Mouse (Mus musculus) heart, embryonic 14.5 days (tissue): ENCODE results near the gene Spock1. TPM values are rescaled to one million over a fixed set of nuclear protein-coding genes. Genes with fewer than 3 reads are reported as not detected.

Source experiments
- ATAC-seq: fragments of 200-750 bp; cut with Nextera tagmentation; 2 replicates; pipeline ENCODE4 v1.8.0; 2017; ENCODE audit warnings: low read depth, moderate TSS enrichment; ENCODE audit not compliant: insufficient number of reproducible peaks, insufficient read depth, low FRiP score
- H3K27ac ChIP-seq, 2 experiments: fragments of 200-500 bp in 1 of 2; fragments of 300-500 bp in 1 of 2; sonication (generic) in 1 of 2; replicated peaks in 1 of 2; 2 replicates each; pipeline ENCODE4 v1.5.1; 2012 to 2014; ENCODE audit warnings: low read depth in 2 of 2, low read length in 2 of 2, control low read depth in 1 of 2, mild to moderate bottlenecking in 1 of 2, mixed read lengths in 1 of 2; ENCODE audit not compliant: control insufficient read depth in 1 of 2, insufficient read depth in 1 of 2
- H3K27me3 ChIP-seq: fragments of 300-500 bp; sonication (generic); 2 replicates; pipeline ENCODE4 v1.6.1; 2014; ENCODE audit warnings: mild to moderate bottlenecking, low read length, control low read depth; ENCODE audit not compliant: control insufficient read depth, insufficient read depth
- H3K36me3 ChIP-seq: fragments of 300-500 bp; sonication (generic); 2 replicates; pipeline ENCODE4 v1.6.1; 2014; ENCODE audit warnings: mild to moderate bottlenecking, control low read depth, low read length, mixed read lengths; ENCODE audit not compliant: control insufficient read depth, insufficient read depth
- H3K4me1 ChIP-seq, 2 experiments: fragments of 200-500 bp in 1 of 2; fragments of 300-500 bp in 1 of 2; sonication (generic) in 1 of 2; 2 replicates each; pipeline ENCODE4 v1.6.1; 2012 to 2014; ENCODE audit warnings: low read length in 2 of 2, control low read depth in 1 of 2, mixed read lengths in 1 of 2; ENCODE audit not compliant: control insufficient read depth in 2 of 2, insufficient read depth in 2 of 2
- H3K4me2 ChIP-seq: fragments of 300-500 bp; sonication (generic); 2 replicates; pipeline ENCODE4 v1.6.1; 2014; ENCODE audit warnings: mild to moderate bottlenecking, low read length
- H3K4me3 ChIP-seq, 2 experiments: fragments of 200-500 bp in 1 of 2; fragments of 300-500 bp in 1 of 2; sonication (generic) in 1 of 2; 2 replicates each; pipeline ENCODE4 v1.5.1; 2012 to 2014; ENCODE audit warnings: low read length in 2 of 2, mild to moderate bottlenecking in 2 of 2, control low read depth in 1 of 2, low read depth in 1 of 2, moderate library complexity in 1 of 2; ENCODE audit not compliant: control insufficient read depth in 1 of 2, insufficient read depth in 1 of 2
- H3K9ac ChIP-seq: fragments of 300-500 bp; sonication (generic); 2 replicates; pipeline ENCODE4 v1.6.1; 2014; ENCODE audit warnings: mild to moderate bottlenecking, low read length
- H3K9me3 ChIP-seq: fragments of 300-500 bp; sonication (generic); 2 replicates; pipeline ENCODE4 v1.6.1; 2016; ENCODE audit warnings: low read length, control low read depth; ENCODE audit not compliant: control insufficient read depth
- WGBS: fragments of 180-500 bp; shearing (Covaris S2); extraction: QIAGEN DNeasy Blood & Tissue Kit; methylation state at CpG from one replicate; pipeline ENCODE4 v1.1.7; 2014; 5-methylcytosine and 5-hydroxymethylcytosine counted together
- polyA plus RNA-seq: library from polyadenylated mRNA; unstranded; fragments of >200 nt; fragmentation: Nextera tagmentation; extraction: Ambion mirVana; gene quantifications from 2 replicates; pipeline ENCODE4 v1.2.1, GENCODE M21; 2014

Gene Spock1
- polyA plus RNA-seq, 1 experiment from 2014 or later = 0.70 TPM

- 85% methylated on average over 1 of the region's 1 CpGs for WGBS
- H3K4me3 ChIP-seq = no peak overlapping the region
- no peak overlapping the region for H3K27ac ChIP-seq
- no peaks in the 10 kb centered on the region for H3K36me3 ChIP-seq
- peaks cover 2 to 5% of the 10 kb centered on the region in 2 experiments; a peak in 2 of 4 replicates for H3K4me1 ChIP-seq
- no peaks in the 10 kb centered on the region for H3K27me3 ChIP-seq
- H3K4me2 ChIP-seq = no peak overlapping the region
- H3K9me3 ChIP-seq = no peaks in the 10 kb centered on the region
- no peak for ATAC-seq
- no peak overlapping the region for H3K9ac ChIP-seq
These were observed 234.7 kb downstream of the Spock1 start for GRCm38 (mm10) chr13:57673399-57673798.

- no peak overlapping the region for H3K27ac ChIP-seq
- H3K27me3 ChIP-seq = no peaks in the 10 kb centered on the region
- WGBS = 63% methylated on average over 3 of the region's 3 CpGs
- H3K4me3 ChIP-seq = no peak overlapping the region
- H3K4me2 ChIP-seq = no peak overlapping the region
- no peak overlapping the region for H3K9ac ChIP-seq
- peaks cover 2 to 5% of the 10 kb centered on the region in 2 experiments; a peak in 2 of 4 replicates for H3K4me1 ChIP-seq
- ATAC-seq = no peak
- no peaks in the 10 kb centered on the region for H3K9me3 ChIP-seq
- H3K36me3 ChIP-seq = no peaks in the 10 kb centered on the region
These were observed 235.4 kb downstream of the Spock1 start for GRCm38 (mm10) chr13:57672762-57673161.

- Histone ChIP-seq H3K4me1 (peaks cover 2 to 5% of the 10 kb centered on the region in 2 experiments; a peak in 2 of 4 replicates), H3K9me3 (no peaks in the 10 kb centered on the region), H3K4me2 (no peak overlapping the region), H3K4me3 (no peak overlapping the region), H3K27me3 (no peaks in the 10 kb centered on the region), H3K27ac (no peak overlapping the region), H3K36me3 (no peaks in the 10 kb centered on the region), H3K9ac (no peak overlapping the region)
- no peak for ATAC-seq
- 78% methylated on average over 9 of the region's 9 CpGs for WGBS
These were observed 236.2 kb downstream of the Spock1 start for GRCm38 (mm10) chr13:57671919-57672318.

- 53% methylated on average over 5 of the region's 5 CpGs for WGBS
- no peak overlapping the region for H3K4me3 ChIP-seq
- peaks cover 2 to 5% of the 10 kb centered on the region in 2 experiments; a peak in 2 of 4 replicates for H3K4me1 ChIP-seq
- no peaks in the 10 kb centered on the region for H3K9me3 ChIP-seq
- H3K36me3 ChIP-seq = no peaks in the 10 kb centered on the region
- ATAC-seq = no peak
- H3K4me2 ChIP-seq = no peak overlapping the region
- H3K9ac ChIP-seq = no peak overlapping the region
- no peak overlapping the region for H3K27ac ChIP-seq
- H3K27me3 ChIP-seq = no peaks in the 10 kb centered on the region
These were observed 236.8 kb downstream of the Spock1 start for GRCm38 (mm10) chr13:57671322-57671721.

GRCm38 (mm10) chr13:57667621-57668020, 240.5 kb downstream of the Spock1 start:
- H3K27me3 ChIP-seq = no peaks in the 10 kb centered on the region
- no peak overlapping the region for H3K4me2 ChIP-seq
- peaks cover 2 to 5% of the 10 kb centered on the region in 2 experiments; a peak in 2 of 4 replicates for H3K4me1 ChIP-seq
- WGBS = 79% methylated on average over 3 of the region's 3 CpGs
- H3K9me3 ChIP-seq = no peaks in the 10 kb centered on the region
- ATAC-seq = no peak
- no peaks in the 10 kb centered on the region for H3K36me3 ChIP-seq
- H3K4me3 ChIP-seq = no peak overlapping the region
- no peak overlapping the region for H3K9ac ChIP-seq
- H3K27ac ChIP-seq = no peak overlapping the region

- 48% methylated on average over 9 of the region's 9 CpGs for WGBS
- no peaks in the 10 kb centered on the region for H3K27me3 ChIP-seq
- H3K9ac ChIP-seq = no peak overlapping the region
- H3K36me3 ChIP-seq = no peaks in the 10 kb centered on the region
- no peaks in the 10 kb centered on the region for H3K9me3 ChIP-seq
- no peak overlapping the region for H3K4me3 ChIP-seq
- H3K4me2 ChIP-seq = no peak overlapping the region
- peaks cover under 1 to 3% of the 10 kb centered on the region in 2 experiments; a peak in 2 of 4 replicates for H3K4me1 ChIP-seq
- H3K27ac ChIP-seq = no peak overlapping the region
- ATAC-seq = no peak
These were observed 241.8 kb downstream of the Spock1 start for GRCm38 (mm10) chr13:57666173-57666842.

GRCm38 (mm10) chr13:57662554-57662953, 245.6 kb downstream of the Spock1 start:
- 66% methylated on average over 4 of the region's 4 CpGs for WGBS
- no peak overlapping the region for H3K27ac ChIP-seq
- no peaks in the 10 kb centered on the region for H3K9me3 ChIP-seq
- ATAC-seq = no peak
- no peaks in the 10 kb centered on the region for H3K27me3 ChIP-seq
- no peak overlapping the region for H3K9ac ChIP-seq
- H3K4me3 ChIP-seq = no peak overlapping the region
- no peak overlapping the region for H3K4me2 ChIP-seq
- no peaks in the 10 kb centered on the region for H3K36me3 ChIP-seq
- no peaks in the 10 kb centered on the region; a peak in 1 of 4 replicates for H3K4me1 ChIP-seq

- Histone ChIP-seq H3K4me3 (no peak overlapping the region), H3K4me1 (no peaks in the 10 kb centered on the region; a peak in 1 of 4 replicates), H3K36me3 (no peaks in the 10 kb centered on the region), H3K4me2 (no peak overlapping the region), H3K27ac (no peak overlapping the region), H3K27me3 (no peaks in the 10 kb centered on the region), H3K9ac (no peak overlapping the region), H3K9me3 (no peaks in the 10 kb centered on the region)
- no peak for ATAC-seq
- 47% methylated on average over 2 of the region's 2 CpGs for WGBS
These were observed 247.6 kb downstream of the Spock1 start for GRCm38 (mm10) chr13:57660523-57660922.
